Mouse (Mus musculus) ES-E14 (cell line): ENCODE measurements around the gene Strn3.

Source experiments
- HCFC1 ChIP-seq: IDR thresholded peaks from 2 replicates; pipeline ENCODE4 v1.6.1; 2012; ENCODE audit warnings: low read length, inconsistent platforms, borderline replicate concordance; ENCODE audit not compliant: insufficient read depth
- MAFK ChIP-seq: IDR thresholded peaks from 2 replicates; pipeline ENCODE4 v1.6.1; 2014; ENCODE audit warnings: mild to moderate bottlenecking, low read depth, low read length, inconsistent platforms; ENCODE audit not compliant: insufficient read depth
- ZC3H11A ChIP-seq: IDR thresholded peaks from 2 replicates; pipeline ENCODE4 v1.6.1; 2012; ENCODE audit warnings: low read depth, mild to moderate bottlenecking, inconsistent platforms, low read length, borderline replicate concordance

- TF ChIP-seq ZC3H11A (no peak), MAFK (no peak), HCFC1 (no peak)
These were observed 3.2 kb downstream of the Strn3 start for GRCm38 (mm10) chr12:51688546-51688945.
